Mouse (Mus musculus) forebrain, embryonic 16.5 days (tissue): ENCODE measurements at regions not wholly inside any gene's neighbourhood (a gene's known extent, or its start where the extent isn't known, plus 50 kb on each side); places are given as distances from the start of the nearest gene placed in this dataset.

Source experiments
- ATAC-seq: fragments of 200-750 bp; cut with Nextera tagmentation; 2 replicates; pipeline ENCODE4 v1.8.0; 2017; ENCODE audit warnings: mild to moderate bottlenecking, moderate library complexity
- H3K27ac ChIP-seq: fragments of 300-500 bp; sonication (generic); 2 replicates; pipeline ENCODE4 v1.5.1; 2014; ENCODE audit warnings: low read length, control low read depth
- H3K27me3 ChIP-seq: fragments of 300-500 bp; sonication (generic); replicated peaks from 2 replicates; pipeline ENCODE4 v1.6.1; 2014; ENCODE audit warnings: low read length; ENCODE audit not compliant: control insufficient read depth, insufficient read depth
- H3K36me3 ChIP-seq: fragments of 300-500 bp; sonication (generic); 2 replicates; pipeline ENCODE4 v1.6.1; 2014; ENCODE audit not compliant: control insufficient read depth, insufficient read depth
- H3K4me1 ChIP-seq: fragments of 300-500 bp; sonication (generic); replicated peaks from 2 replicates; pipeline ENCODE4 v1.6.1; 2014; ENCODE audit warnings: low read length; ENCODE audit not compliant: control insufficient read depth, insufficient read depth
- H3K4me2 ChIP-seq: fragments of 300-500 bp; sonication (generic); 2 replicates; pipeline ENCODE4 v1.6.1; 2014; ENCODE audit warnings: mild to moderate bottlenecking, low read length, control low read depth
- H3K4me3 ChIP-seq: fragments of 300-500 bp; sonication (generic); replicated peaks from 2 replicates; pipeline ENCODE4 v1.5.1; 2014; ENCODE audit warnings: mild to moderate bottlenecking, low read length, control low read depth
- H3K9ac ChIP-seq: fragments of 300-500 bp; sonication (generic); replicated peaks from 2 replicates; pipeline ENCODE4 v1.6.1; 2014; ENCODE audit warnings: low read depth, low read length, control low read depth
- H3K9me3 ChIP-seq: fragments of 300-500 bp; sonication (generic); 2 replicates; pipeline ENCODE4 v1.6.1; 2016; ENCODE audit warnings: low read length; ENCODE audit not compliant: control insufficient read depth
- WGBS: fragments of 180-500 bp; shearing (Covaris S2); extraction: QIAGEN DNeasy Blood & Tissue Kit; methylation state at CpG from one replicate; pipeline ENCODE4 v1.1.7; 2014; 5-methylcytosine and 5-hydroxymethylcytosine counted together

- H3K9me3 ChIP-seq, result no peaks in the 10 kb centered on the region
- H3K4me3 ChIP-seq, result no peak overlapping the region
- no peaks in the 10 kb centered on the region for H3K36me3 ChIP-seq
- peaks cover 13% of the 10 kb centered on the region for H3K4me1 ChIP-seq
- H3K27me3 ChIP-seq, result no peaks in the 10 kb centered on the region
- 38% methylated on average over 4 of the region's 4 CpGs for WGBS
- H3K4me2 ChIP-seq, result no peak overlapping the region
- no peak overlapping the region for H3K9ac ChIP-seq
- peak; percentile 34; the same call in 1 of the 2 replicates for ATAC-seq
- H3K27ac ChIP-seq, result 0 out of 2 replicates have a peak overlapping the region, but pooled peaks have one; percentile 33
Observed at GRCm38 (mm10) chr10:14333344-14333743, 212.1 kb downstream of the Adgrg6 start.

- Histone ChIP-seq H3K36me3 (no peaks in the 10 kb centered on the region), H3K4me3 (no peak overlapping the region), H3K27ac (peak overlapping the region; percentile 47; the same call in 1 of the 2 replicates), H3K4me2 (no peak overlapping the region), H3K9ac (no peak overlapping the region), H3K27me3 (no peaks in the 10 kb centered on the region), H3K9me3 (no peaks in the 10 kb centered on the region), H3K4me1 (peaks cover 13% of the 10 kb centered on the region)
- peak; percentile 87 for ATAC-seq
- 44% methylated on average over 4 of the region's 4 CpGs for WGBS
Observed at GRCm38 (mm10) chr10:14332688-14333117, 212.8 kb downstream of the Adgrg6 start.

- no peak overlapping the region for H3K4me3 ChIP-seq
- 72% methylated on average over 2 of the region's 2 CpGs for WGBS
- H3K4me1 ChIP-seq, result peaks cover 13% of the 10 kb centered on the region
- H3K9ac ChIP-seq, result no peak overlapping the region
- H3K27me3 ChIP-seq, result no peaks in the 10 kb centered on the region
- no peaks in the 10 kb centered on the region for H3K9me3 ChIP-seq
- ATAC-seq, result no peak
- no peak overlapping the region for H3K27ac ChIP-seq
- no peak overlapping the region for H3K4me2 ChIP-seq
- no peaks in the 10 kb centered on the region for H3K36me3 ChIP-seq
Observed at GRCm38 (mm10) chr10:14328846-14329245, 216.6 kb downstream of the Adgrg6 start.

GRCm38 (mm10) chr10:14326229-14326628 lies 219.2 kb downstream of the Adgrg6 start:
- no peaks in the 10 kb centered on the region for H3K9me3 ChIP-seq
- no peaks in the 10 kb centered on the region for H3K27me3 ChIP-seq
- 79% methylated on average over 6 of the region's 6 CpGs for WGBS
- no peak overlapping the region for H3K9ac ChIP-seq
- no peak overlapping the region for H3K4me3 ChIP-seq
- no peaks in the 10 kb centered on the region for H3K36me3 ChIP-seq
- no peak overlapping the region for H3K4me2 ChIP-seq
- ATAC-seq, result no peak
- H3K27ac ChIP-seq, result no peak overlapping the region
- H3K4me1 ChIP-seq, result peaks cover 5% of the 10 kb centered on the region

GRCm38 (mm10) chr10:14321503-14321902 lies 224.0 kb downstream of the Adgrg6 start:
- H3K9me3 ChIP-seq, result no peaks in the 10 kb centered on the region
- 2% methylated on average over 4 of the region's 4 CpGs for WGBS
- 0 out of 2 replicates have a peak, but pooled peaks have one; percentile 49 for ATAC-seq
- no peaks in the 10 kb centered on the region for H3K27me3 ChIP-seq
- H3K9ac ChIP-seq, result no peak overlapping the region
- peaks cover 5% of the 10 kb centered on the region for H3K4me1 ChIP-seq
- H3K27ac ChIP-seq, result no peak overlapping the region; the same call in 1 of the 2 replicates
- H3K4me2 ChIP-seq, result no peak overlapping the region
- no peak overlapping the region for H3K4me3 ChIP-seq
- H3K36me3 ChIP-seq, result no peaks in the 10 kb centered on the region

- no peak overlapping the region for H3K9ac ChIP-seq
Observed at GRCm38 (mm10) chr10:14315232-14315631, 230.2 kb downstream of the Adgrg6 start.

GRCm38 (mm10) chr10:14314607-14315006 lies 230.9 kb downstream of the Adgrg6 start:
- Histone ChIP-seq H3K27me3 (no peaks in the 10 kb centered on the region), H3K9me3 (no peaks in the 10 kb centered on the region), H3K36me3 (no peaks in the 10 kb centered on the region), H3K4me2 (no peak overlapping the region), H3K4me1 (no peaks in the 10 kb centered on the region), H3K27ac (no peak overlapping the region), H3K4me3 (no peak overlapping the region), H3K9ac (no peak overlapping the region)
- 50% methylated on average over 4 of the region's 4 CpGs for WGBS
- ATAC-seq, result 0 out of 2 replicates have a peak, but pooled peaks have one; percentile 38

More at GRCm38 (mm10) chr10:14315232-14315631, 230.2 kb downstream of the Adgrg6 start:
- no peak overlapping the region for H3K27ac ChIP-seq
- H3K9me3 ChIP-seq, result no peaks in the 10 kb centered on the region
- WGBS, result 81% methylated on average over 7 of the region's 7 CpGs
- no peak overlapping the region for H3K4me2 ChIP-seq
- no peaks in the 10 kb centered on the region for H3K4me1 ChIP-seq
- H3K27me3 ChIP-seq, result no peaks in the 10 kb centered on the region
- ATAC-seq, result no peak
- H3K36me3 ChIP-seq, result no peaks in the 10 kb centered on the region
- H3K4me3 ChIP-seq, result no peak overlapping the region

GRCm38 (mm10) chr10:14314004-14314581 lies 231.4 kb downstream of the Adgrg6 start:
- Histone ChIP-seq H3K27ac (no peak overlapping the region), H3K4me1 (no peaks in the 10 kb centered on the region), H3K9me3 (no peaks in the 10 kb centered on the region), H3K9ac (no peak overlapping the region), H3K4me3 (no peak overlapping the region), H3K4me2 (no peak overlapping the region), H3K36me3 (no peaks in the 10 kb centered on the region), H3K27me3 (no peaks in the 10 kb centered on the region)
- ATAC-seq, result no peak
- WGBS, result 82% methylated on average over 10 of the region's 10 CpGs

GRCm38 (mm10) chr10:14312959-14313358 lies 232.5 kb downstream of the Adgrg6 start:
- Histone ChIP-seq H3K4me1 (no peaks in the 10 kb centered on the region), H3K9ac (no peak overlapping the region), H3K4me3 (no peak overlapping the region), H3K9me3 (no peaks in the 10 kb centered on the region), H3K36me3 (no peaks in the 10 kb centered on the region), H3K4me2 (no peak overlapping the region), H3K27ac (no peak overlapping the region), H3K27me3 (no peaks in the 10 kb centered on the region)
- no peak for ATAC-seq
- 77% methylated on average over 4 of the region's 4 CpGs for WGBS

- Histone ChIP-seq H3K9me3 (no peaks in the 10 kb centered on the region), H3K4me2 (no peak overlapping the region), H3K4me3 (no peak overlapping the region), H3K27ac (no peak overlapping the region), H3K36me3 (no peaks in the 10 kb centered on the region), H3K4me1 (no peaks in the 10 kb centered on the region), H3K9ac (no peak overlapping the region), H3K27me3 (no peaks in the 10 kb centered on the region)
- WGBS, result 87% methylated on average over 3 of the region's 3 CpGs
- no peak for ATAC-seq
Observed at GRCm38 (mm10) chr10:14311962-14312361, 233.5 kb downstream of the Adgrg6 start.
